Mouse (Mus musculus) thymus, postnatal 0 days (tissue): ENCODE measurements around the gene Ccp110. TPM values are rescaled to one million over a fixed set of nuclear protein-coding genes. Genes with fewer than 3 reads are reported as not detected.

Experiments used
- DNase-seq: peaks from one replicate; pipeline ENCODE4 v3.0.0-alpha.2; 2015; ENCODE audit warnings: low spot score
- polyA plus RNA-seq: library from polyadenylated mRNA; unstranded; fragments of >200 nt; fragmentation: Nextera tagmentation; extraction: Ambion mirVana; gene quantifications from 2 replicates; pipeline ENCODE4 v1.2.1, GENCODE M21; 2015

Gene Ccp110
- 7.8 and 8.1 TPM in 2 replicates for polyA plus RNA-seq

- peak; percentile 96 for DNase-seq
These were observed at the start of gene Ccp110 for GRCm38 (mm10) chr7:118712228-118713173. Gene Ccp110, plus strand, starts transcription at chr7:118712552.

GRCm38 (mm10) chr7:118667773-118668172, 44.6 kb upstream of the Ccp110 start:
- no peak for DNase-seq

- DNase-seq = no peak
These were observed 42.2 kb upstream of the Ccp110 start for GRCm38 (mm10) chr7:118670142-118670541.

GRCm38 (mm10) chr7:118676826-118677225, 35.5 kb upstream of the Ccp110 start:
- DNase-seq = no peak

- peak; percentile 73 for DNase-seq
These were observed 24.2 kb upstream of the Ccp110 start for GRCm38 (mm10) chr7:118688199-118688598.

GRCm38 (mm10) chr7:118689088-118689487, 23.3 kb upstream of the Ccp110 start:
- DNase-seq = no peak

- no peak for DNase-seq
These were observed 21.1 kb upstream of the Ccp110 start for GRCm38 (mm10) chr7:118691287-118691686.

GRCm38 (mm10) chr7:118696146-118696545, 16.2 kb upstream of the Ccp110 start:
- no peak for DNase-seq

- no peak for DNase-seq
These were observed 15.2 kb upstream of the Ccp110 start for GRCm38 (mm10) chr7:118697168-118697567.

GRCm38 (mm10) chr7:118698882-118699281, 13.5 kb upstream of the Ccp110 start:
- DNase-seq = no peak

GRCm38 (mm10) chr7:118703144-118703561, 9.2 kb upstream of the Ccp110 start:
- DNase-seq = no peak

- DNase-seq = no peak
These were observed 8.1 kb upstream of the Ccp110 start for GRCm38 (mm10) chr7:118704001-118704850.

GRCm38 (mm10) chr7:118705101-118705961, 7.0 kb upstream of the Ccp110 start, which contains the start of gene Gde1:
Gene Gde1, minus strand, starts transcription at chr7:118705778.
- peak; percentile 88 for DNase-seq

- no peak for DNase-seq
These were observed 6.3 kb upstream of the Ccp110 start for GRCm38 (mm10) chr7:118706051-118706450.

GRCm38 (mm10) chr7:118706488-118706887, 5.9 kb upstream of the Ccp110 start:
- DNase-seq = no peak

- no peak for DNase-seq
These were observed 5.1 kb upstream of the Ccp110 start for GRCm38 (mm10) chr7:118707216-118707615.

- DNase-seq = no peak
These were observed 4.3 kb upstream of the Ccp110 start for GRCm38 (mm10) chr7:118708002-118708401.

GRCm38 (mm10) chr7:118710776-118711175, 1.6 kb upstream of the Ccp110 start:
- no peak for DNase-seq

- DNase-seq = no peak
These were observed 2.5 kb downstream of the Ccp110 start for GRCm38 (mm10) chr7:118714873-118715272.

GRCm38 (mm10) chr7:118718066-118718465, 5.7 kb downstream of the Ccp110 start:
- DNase-seq = no peak

- no peak for DNase-seq
These were observed 11.6 kb downstream of the Ccp110 start for GRCm38 (mm10) chr7:118723927-118724326.
